Mouse (Mus musculus): ENCODE results near the gene Cacna2d2.

Cacna2d2 gene

DNA sequence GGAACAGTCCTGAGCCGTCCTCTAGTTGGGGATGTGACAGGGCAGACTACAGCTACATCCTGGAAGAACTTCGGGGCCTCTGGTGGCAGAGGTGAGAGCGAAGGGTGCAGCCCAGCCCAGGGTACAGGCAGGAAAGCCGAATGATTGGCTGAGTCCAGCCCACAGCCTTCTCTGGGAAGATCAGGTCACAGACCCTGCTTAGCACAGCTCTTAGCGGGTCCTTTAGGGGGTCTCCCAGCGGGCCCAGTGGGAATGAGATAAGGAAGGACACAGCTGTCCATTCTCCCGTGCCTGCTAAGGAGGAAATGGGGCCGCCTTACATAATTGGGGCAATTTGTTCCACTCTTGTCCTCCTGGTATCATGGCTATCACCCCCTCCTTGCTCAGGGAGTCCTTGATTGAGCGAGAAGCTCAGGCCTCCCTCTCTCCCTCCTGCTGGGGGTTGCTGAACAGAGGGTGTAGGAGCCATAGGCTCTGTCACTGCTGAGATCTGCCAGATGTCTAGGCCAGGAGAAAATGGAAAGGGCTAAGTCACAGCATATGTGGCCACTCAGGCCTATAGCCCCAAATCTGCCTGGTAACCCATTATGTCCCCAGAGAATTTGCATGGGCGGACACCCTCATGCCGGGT is 52.6 kb downstream of the Cacna2d2 start:
- ATAC-seq (ENCODE audit: insufficient number of reproducible peaks, low FRiP score, low TSS enrichment) = no peak

DNA sequence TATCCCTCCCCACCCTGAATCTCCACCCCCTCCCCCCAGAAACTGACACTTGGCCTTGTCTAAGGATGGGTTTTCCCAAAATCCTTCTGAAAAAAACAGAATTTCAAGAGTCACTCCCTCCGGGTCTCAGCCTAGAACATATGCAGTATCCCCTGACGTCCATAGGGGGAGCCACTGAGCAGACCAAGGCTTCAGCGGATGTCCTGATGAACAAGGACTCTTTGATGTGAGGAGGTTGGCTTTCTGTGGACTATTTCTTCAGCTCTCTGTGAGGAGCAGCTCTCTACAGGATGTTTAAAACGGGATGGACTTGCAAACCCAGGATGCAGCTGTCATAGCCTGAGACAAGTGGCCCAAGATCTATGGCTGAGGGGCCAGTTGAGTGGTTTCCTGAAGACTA is 53.1 kb downstream of the Cacna2d2 start:
- no peak for ATAC-seq (ENCODE audit: insufficient number of reproducible peaks, low FRiP score, low TSS enrichment)

DNA sequence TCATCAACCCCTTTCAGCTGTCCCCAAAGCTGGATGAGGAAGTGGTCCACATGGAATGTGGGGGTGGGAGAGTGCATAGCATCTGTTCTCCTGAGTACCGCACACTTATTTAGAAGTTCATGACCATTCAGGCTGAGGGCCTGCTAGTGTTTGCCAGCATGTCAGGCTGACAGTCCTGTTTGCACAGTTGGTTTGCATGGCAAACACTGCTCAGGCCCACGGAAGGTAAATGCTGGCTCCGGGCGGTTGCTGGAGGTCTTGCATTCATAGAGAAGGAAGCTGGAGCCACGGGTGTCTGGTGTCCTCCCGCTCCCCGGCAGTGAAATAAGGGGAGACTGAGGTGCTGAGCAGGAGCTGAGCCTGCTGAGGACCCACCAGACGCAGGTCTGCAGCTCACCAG is 53.7 kb downstream of the Cacna2d2 start:
- ATAC-seq (ENCODE audit: insufficient number of reproducible peaks, low FRiP score, low TSS enrichment) = no peak

DNA sequence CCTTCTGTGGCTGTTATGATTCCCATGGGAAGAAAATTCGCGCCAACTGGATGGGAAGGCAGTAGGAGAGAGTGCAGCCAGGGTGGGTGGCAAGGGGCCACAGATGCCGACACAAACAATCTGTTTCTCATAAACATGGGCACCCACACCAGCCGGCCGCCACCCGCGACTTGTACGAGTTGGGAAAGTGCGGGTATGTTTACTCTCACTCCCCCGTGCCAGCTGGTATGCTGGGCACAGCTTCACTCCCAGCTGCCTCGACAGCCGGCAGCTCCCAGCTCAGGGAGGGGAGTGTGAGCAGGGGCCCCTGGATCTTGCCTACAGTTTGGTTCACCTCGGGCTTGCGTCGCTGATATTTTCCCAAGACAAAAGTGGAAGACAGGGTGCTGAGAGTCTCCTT is 57.3 kb downstream of the Cacna2d2 start:
- no peak; the same call in 1 of the 2 replicates for ATAC-seq (ENCODE audit: insufficient number of reproducible peaks, low FRiP score, low TSS enrichment)

DNA sequence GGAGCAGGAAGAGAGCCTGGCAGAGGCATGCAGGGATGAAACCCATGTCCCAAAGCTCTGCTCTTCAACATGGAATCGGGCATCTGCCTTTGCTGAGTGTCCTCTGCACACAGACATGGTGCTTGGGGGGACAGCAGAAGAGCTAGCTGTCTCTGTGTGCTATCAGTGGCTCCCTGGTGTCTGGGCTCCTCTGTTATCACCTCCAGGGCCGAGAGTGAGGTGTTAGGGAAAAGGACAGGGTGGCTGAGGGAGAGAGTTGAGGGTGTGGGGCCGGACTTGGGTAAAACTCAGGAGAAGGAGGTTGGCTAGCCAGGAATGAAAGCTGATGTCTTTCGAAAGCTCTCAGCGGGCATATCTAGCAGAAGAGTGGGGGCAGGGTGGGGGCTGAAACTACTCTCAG is 63.5 kb downstream of the Cacna2d2 start:
- no peak for ATAC-seq (ENCODE audit: insufficient number of reproducible peaks, low FRiP score, low TSS enrichment)

DNA sequence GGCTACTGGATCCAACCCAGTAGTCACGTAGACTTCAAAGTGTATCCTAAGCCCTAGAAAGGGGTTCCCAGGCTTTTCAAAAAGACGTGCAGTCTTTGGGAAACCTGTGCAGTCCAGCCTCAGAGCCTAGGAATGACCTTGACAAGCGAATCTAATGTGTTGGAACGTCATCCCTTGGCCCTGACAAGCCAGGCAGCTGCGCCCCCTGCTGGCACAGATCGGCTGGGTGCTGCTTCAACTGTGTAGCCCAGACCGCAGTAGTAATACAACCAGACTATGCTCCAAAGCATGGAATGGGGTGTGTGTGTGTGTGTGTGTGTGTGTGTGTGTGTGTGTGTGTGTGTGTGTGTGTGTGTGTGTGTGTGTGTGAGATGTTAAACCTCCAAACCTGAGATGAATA is 64.1 kb downstream of the Cacna2d2 start:
- ATAC-seq (ENCODE audit: insufficient number of reproducible peaks, low FRiP score, low TSS enrichment) = peak; percentile 63; the same call in 1 of the 2 replicates

DNA sequence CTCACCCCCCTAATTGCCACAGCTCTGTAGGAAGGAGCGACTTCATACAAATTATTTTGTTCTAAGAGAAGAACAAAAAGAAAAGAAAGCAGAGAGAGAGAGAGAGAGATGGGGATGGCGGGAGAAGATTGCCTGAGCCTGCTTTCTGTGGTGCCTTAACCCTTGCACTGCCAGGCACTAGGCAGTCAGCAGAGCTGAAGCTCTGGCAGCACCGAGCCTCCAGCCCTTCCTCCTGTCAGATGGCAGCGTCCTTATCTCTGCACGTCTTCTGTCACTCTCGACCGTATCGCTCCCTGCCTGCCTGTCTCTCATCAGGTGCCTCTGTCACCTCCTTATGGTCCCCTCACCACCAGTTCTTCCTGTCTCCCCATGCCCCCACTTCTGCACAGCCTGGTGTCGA is 64.7 kb downstream of the Cacna2d2 start:
- no peak for ATAC-seq (ENCODE audit: insufficient number of reproducible peaks, low FRiP score, low TSS enrichment)

DNA sequence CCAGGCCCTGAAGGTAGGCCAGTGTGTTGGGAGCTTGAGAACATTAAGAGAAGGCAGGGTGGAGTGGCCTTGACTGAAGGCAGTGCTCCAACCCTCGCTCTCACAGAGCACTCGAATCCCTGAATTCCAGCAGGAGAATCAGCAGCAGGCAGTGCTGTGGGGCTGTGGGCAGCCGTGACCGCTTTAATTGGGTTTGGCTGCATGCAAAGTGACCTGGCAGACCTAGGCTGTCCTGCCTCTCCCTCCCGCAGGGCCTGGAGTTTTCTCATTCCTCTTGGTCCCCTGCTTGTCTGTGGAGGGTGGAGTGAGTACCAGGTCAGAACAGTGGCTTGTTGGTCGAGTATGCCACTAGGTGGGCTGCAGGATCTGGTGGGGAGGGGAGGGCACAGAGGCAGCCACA is 66.2 kb downstream of the Cacna2d2 start:
- ATAC-seq (ENCODE audit: insufficient number of reproducible peaks, low FRiP score, low TSS enrichment) = no peak

DNA sequence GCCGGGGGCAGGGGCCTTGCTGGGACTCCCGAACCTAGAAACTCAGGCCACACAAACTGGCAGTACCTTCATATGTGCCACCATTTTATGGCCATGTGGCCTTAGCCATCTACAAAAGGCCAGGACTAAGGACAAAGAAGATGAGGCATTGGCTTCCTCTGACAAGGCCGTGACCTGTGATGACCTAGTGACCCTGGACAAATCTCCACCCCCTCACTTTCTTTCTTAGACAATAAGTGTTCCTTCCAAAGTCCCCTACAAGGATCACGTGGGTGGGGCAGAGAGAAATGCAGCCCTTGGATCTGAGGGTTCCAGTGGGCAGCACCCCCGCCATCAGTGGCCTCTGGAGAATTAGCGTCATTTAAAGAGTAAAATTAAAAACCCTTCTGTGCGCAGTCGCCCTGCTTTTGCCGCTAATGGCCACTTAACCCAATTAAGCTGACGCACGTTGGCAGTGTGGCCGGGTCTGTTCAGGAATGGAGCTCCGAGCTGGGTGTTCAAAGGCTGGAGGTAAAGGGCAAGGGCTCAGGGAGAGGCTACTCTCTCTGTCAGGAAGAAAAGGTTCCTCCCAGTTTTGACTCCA is 69.9 kb downstream of the Cacna2d2 start:
- no peak for ATAC-seq (ENCODE audit: insufficient number of reproducible peaks, low FRiP score, low TSS enrichment)

DNA sequence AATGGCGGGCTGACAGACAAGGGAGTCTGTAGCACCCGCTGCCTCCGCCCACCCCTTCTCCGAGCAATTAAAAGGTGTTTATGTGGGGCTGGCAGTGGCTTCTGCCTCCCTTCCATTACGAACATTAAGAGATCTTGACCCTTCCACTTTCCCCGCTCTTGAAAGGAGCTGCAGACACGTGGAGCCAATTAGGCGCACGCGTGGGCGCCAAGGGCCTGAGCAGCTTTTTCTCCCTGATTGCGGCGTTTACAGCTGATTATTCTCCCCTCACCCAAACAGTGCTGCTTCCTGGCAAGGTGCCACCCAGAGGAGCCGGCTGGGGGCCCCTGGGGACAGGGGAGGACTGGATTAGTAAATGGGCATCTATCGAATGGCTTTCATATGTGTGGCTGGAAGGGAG is 71.0 kb downstream of the Cacna2d2 start:
- no peak for ATAC-seq (ENCODE audit: insufficient number of reproducible peaks, low FRiP score, low TSS enrichment)

DNA sequence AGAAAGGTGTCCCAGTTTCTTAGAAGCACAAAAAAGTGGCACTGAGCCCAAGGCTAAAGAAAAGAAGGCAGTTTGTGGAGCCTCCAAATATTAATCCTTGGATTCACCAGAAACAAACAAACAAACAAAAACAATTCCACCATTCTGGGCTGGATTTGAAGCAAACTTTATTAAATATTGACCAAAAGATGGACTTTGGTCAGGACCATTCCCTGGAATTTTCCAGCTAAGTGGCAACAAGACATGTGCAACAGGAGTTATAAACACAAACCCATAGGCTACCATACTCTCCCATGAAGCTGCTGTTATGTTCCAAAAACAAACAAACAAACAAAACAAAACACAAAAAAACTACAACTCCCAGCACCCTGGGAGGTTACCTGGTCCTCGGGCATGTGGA is 74.6 kb downstream of the Cacna2d2 start:
- no peak for ATAC-seq (ENCODE audit: insufficient number of reproducible peaks, low FRiP score, low TSS enrichment)

DNA sequence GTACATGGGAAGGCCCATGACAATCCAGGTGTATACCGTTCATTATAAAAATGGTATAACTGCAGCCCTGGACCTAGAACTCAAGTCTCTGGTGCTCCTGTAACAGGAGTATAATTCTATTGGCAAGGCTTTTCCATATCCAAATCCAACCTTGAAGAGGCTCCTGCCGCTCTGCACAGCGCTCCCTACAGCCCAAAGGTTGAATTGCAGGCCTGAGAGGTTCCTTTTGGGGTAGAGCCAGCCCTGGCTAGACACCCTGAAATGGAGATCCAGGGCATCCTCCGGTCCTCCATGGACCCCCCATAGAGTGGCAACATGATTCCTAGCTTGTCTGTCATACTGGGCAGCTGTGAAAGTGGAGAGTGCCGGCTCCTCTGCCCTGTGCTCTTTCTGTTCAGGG is 79.6 kb downstream of the Cacna2d2 start:
- no peak for ATAC-seq (ENCODE audit: insufficient number of reproducible peaks, low FRiP score, low TSS enrichment)

DNA sequence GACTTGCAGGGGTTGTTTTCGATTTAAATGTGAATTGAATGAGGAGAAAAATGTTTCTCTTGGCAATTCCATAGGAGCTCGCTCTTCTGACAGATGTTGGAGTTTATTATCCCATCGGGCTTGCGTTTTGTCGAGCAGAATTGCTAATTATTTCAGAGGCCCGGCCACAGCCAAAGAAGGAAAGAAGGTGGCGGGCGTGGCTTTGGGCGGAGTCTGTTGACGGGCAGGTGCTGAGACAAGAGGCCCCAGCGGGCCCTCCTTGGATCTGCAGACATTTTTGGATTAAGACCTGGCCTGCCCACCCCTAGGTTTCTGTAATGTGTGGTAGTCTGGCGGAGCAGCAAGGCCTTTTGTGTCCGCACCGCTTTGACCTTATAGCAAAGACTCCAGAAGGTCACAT is 80.2 kb downstream of the Cacna2d2 start:
- ATAC-seq (ENCODE audit: insufficient number of reproducible peaks, low FRiP score, low TSS enrichment) = no peak

DNA sequence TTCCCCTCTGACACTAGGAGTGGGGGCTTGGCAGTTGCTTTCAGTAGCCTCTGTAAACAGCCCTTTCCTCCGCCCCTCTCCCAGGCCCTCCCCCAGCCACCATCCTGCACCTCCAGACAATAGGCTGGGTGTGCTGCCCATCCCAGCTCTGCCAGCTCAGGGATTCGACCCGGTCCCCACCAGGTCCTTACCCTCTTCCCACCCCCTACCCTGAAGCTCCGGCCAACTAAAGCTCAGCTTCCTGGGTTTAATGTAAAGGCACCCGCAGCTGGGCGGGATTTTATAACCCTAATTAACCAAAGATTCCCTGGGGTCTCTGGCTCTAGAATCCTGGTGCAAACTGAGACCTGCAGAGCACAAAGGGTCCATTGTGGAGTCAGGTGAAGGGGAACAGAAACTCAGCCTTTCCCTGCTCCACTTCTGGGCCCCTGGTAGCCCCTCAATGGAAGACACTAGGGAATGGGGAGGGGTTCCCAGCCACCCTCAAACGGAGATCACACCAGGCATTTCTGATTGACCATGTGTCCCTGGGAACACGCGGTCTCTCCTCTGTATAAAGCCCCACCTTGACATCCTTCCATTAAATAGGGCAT is 81.2 kb downstream of the Cacna2d2 start:
- ATAC-seq (ENCODE audit: insufficient number of reproducible peaks, low FRiP score, low TSS enrichment) = no peak

DNA sequence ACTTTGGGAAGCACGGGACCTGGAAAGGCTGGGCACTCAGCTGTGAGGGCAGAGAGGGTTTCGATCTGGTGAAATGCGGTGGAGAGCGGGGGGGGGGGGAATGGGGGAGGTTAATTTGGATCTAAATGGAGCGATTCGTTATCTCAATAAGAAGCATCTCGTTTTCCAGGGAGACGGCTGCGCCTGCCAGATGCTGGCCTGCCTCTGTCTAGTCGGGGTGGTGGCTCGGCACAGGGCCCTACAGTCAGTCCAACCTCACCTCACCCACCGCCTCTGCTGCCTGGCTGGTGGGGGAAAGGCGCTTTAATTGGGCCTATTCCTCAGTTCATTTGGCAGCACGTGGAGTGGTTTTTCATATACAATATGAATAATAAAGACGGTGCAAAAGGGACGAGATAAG is 81.9 kb downstream of the Cacna2d2 start:
- ATAC-seq (ENCODE audit: insufficient number of reproducible peaks, low FRiP score, low TSS enrichment) = no peak

DNA sequence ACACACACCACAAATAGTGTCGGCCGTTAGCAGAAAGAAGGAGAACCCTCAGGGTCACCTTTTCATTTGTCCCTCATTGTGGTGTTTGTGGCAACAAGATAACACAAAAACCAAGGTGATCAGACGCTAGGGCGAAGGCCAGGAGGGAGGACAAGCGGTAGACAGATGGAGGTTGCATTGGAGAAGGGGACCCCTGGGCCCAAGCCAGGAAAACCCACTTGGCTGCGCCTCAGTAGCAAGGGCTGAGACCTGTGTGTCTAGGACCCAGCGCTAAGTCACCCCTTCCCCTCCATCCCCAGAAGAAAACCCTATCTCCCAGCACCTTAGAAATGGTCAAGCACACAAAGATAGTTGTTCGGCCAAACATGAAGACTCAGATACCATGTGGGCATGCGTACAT is 82.6 kb downstream of the Cacna2d2 start:
- no peak for ATAC-seq (ENCODE audit: insufficient number of reproducible peaks, low FRiP score, low TSS enrichment)

DNA sequence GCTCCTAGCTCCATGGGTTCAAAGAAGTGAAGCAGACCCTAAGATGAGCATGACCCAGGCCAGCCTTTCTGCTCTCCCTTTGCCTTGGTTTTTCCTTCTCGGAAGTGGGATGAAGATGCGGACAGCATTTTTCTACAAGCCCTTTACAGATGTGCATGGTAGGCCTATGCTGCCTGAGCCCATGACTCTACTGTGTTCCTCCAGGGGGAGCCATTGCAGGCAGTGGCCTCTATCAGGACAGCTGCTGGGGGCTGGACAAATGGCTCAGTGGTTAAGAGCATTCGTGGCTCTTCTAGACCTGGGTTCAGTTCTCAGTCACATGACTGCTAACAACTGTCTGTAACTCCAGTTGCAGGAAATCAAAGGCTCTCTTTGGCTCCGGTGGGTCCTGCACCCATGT is 83.4 kb downstream of the Cacna2d2 start:
- no peak for ATAC-seq (ENCODE audit: insufficient number of reproducible peaks, low FRiP score, low TSS enrichment)

DNA sequence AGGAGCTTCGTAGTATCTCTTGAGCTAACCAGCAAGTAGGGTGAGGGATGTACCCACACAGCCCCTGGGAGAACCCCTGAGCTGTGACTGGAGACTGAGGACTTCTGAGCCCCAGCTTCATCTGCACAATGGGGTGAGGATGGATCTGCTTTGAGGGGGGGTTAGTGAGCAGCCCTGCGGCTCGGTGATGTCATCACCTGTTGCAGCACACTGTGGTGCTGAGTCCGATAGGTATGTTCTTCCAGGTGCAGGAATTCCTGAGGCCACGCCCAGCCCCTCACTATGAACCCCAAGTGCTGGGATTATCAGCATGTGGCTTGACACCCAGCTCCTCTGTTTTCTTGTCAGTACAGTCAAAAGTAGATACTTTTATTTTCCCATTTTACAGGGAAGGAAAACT is 84.3 kb downstream of the Cacna2d2 start:
- ATAC-seq (ENCODE audit: insufficient number of reproducible peaks, low FRiP score, low TSS enrichment) = no peak

DNA sequence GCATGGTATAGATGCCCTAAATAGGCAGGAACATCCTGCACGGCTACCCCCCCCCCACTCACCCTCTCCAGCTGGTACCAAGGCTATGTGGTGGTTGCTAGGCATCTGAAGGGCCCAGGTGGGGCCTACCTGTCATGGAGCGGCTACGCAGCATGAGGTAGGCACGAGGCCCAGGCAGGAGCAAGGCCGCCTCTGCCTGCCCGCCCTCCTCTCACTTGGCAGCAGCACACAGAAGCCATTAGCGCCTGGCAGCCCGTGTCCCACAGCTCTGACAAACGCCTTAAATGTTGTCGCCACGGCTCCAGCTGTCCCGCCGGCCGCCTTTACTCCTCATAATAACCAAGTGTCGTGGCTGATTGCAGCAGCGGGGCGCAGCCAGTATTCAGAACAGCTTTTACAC is 84.9 kb downstream of the Cacna2d2 start:
- ATAC-seq (ENCODE audit: insufficient number of reproducible peaks, low FRiP score, low TSS enrichment) = peak; percentile 83

DNA sequence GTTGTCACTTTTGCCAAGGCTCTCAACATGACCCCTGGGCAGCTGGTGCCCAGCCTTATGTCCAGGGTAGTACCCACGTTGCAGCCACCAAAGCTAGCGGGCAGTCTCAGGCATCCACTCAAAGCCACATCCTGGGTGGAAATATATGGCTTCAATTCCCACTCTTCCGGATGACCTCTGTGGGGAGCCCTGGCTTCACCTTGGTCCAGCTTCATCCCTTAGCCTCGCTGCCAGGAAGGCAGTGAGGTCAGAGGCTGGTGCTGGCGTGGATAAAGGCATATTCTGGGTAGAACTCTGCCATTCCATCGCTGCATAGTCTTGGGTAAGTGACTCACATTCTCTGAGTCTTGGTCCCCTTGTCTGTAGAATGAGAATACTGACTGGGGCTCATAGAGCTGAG is 85.4 kb downstream of the Cacna2d2 start:
- peak; percentile 45 for ATAC-seq (ENCODE audit: insufficient number of reproducible peaks, low FRiP score, low TSS enrichment)

DNA sequence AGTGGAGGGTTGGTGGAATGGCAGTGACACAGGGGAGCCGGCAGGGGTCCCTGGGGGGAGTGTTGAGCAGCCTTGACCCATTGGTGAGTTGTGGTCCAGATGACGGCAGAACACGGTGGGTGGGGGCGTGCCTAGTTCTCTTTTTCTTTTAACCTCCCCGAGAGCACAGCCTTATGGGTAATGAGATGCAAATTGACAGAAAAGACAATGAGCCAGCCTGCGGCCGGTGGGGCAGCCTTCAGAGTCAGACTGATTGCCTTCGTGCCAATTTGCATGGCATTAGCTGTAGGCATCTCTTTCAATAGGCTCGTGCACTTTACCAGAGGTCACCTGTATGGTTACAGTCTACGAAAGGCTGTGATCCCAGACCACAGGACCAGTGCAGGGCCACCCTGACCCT is 86.7 kb downstream of the Cacna2d2 start:
- no peak for ATAC-seq (ENCODE audit: insufficient number of reproducible peaks, low FRiP score, low TSS enrichment)

DNA sequence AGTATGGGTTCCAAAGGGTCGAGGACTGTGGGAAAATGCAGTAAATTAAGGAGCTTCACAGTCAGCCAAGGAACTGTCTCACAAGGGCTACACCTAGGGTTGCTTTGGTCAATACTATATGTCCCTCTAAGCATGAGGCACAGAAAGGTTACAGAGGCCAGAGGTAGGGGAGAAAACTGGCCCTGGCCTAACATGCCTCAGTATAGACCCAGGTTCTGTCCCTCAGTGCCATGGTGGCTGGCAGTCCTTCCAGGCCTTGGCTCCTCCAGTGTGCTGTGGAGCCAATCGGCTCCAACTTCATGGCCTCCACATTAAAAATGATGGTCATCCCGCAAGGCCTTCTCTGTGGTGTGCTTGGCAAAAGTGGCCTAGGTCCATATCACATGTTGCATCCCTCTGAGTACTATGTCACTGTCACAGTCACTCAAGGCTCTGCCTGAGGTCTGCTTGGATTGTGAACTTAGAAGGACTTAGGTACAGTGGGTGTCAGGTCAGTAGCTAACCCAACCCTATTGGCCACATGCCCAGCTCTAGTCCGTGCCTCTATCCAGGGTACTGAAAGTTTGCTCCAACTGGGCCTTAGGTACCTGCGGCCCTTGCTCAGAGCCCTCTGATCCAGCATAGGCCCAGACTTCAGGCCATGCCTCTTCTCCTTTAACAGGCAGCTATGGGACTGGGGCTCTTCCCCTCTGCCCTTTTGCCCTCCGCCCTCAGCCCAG is 87.3 kb downstream of the Cacna2d2 start:
- ATAC-seq (ENCODE audit: insufficient number of reproducible peaks, low FRiP score, low TSS enrichment) = no peak
